Mouse (Mus musculus): ENCODE data around the gene Brat1. TPM values are rescaled to one million over a fixed set of nuclear protein-coding genes. Genes with fewer than 3 reads are reported as not detected.

The Brat1 gene
- total RNA-seq, 2 experiments from 2014 or later, result 19.8 to 21.3 TPM

GRCm38 (mm10) chr5:140752041-140752440 is 47.2 kb downstream of the Brat1 start:
- no peak for DNase-seq (ENCODE audit: extremely low spot score in 1 of 2, low spot score in 2 of 2)
- intact Hi-C loops (cut with DNase I), result no loop called here
- Histone ChIP-seq H3K4me3 (no peak overlapping the region), H3K27ac (no peak overlapping the region)
- TF ChIP-seq CTCF (IDR thresholded peaks at IDR 0.05), result no peak

DNA sequence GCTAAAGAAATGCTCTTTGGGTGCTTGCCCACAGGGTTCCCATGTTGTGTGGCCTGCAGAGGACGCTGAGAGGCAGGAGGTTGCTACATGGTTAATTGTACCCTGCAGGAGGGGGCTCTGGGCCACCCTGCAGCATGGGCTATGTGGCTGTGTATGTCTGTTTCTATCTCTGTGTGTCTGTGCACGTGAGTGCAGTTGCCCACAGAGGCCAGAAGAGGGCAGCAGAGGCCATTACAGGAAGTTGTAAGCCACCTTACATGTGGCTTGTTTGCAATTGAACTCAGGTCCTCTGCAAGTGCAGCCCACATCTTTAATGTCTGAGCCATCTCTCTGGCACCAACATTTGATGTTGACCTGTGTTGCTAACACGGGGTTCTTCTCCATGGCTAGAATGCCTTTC is 47.8 kb downstream of the Brat1 start:
- peak; percentile 44 for TF ChIP-seq CTCF (IDR thresholded peaks at IDR 0.05)
- H3K27ac ChIP-seq, result no peak overlapping the region
- H3K4me3 ChIP-seq, result no peak overlapping the region
- intact Hi-C loops (cut with DNase I), result no loop called here
- DNase-seq (ENCODE audit: extremely low spot score in 1 of 2, low spot score in 2 of 2), result no peak

DNA sequence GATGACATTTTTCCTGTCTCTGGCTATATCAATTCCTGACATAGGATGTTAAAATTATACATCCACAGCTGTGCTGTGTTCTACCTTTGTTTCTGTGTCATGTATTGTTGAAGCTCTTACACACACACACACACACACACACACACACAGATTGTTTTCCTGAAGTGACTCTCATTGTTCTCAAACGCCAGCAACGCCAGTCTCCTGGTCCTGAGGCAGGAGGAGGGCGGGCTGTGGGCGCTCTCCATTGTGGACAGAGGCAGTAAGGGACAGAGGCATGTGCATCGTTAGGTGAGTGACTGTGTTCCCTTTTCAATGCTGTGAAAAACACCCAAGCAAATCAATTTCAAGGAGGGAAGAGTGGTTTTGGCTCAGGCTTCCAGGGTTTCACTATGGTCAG is 48.4 kb downstream of the Brat1 start:
- Histone ChIP-seq H3K4me3 (no peak overlapping the region), H3K27ac (no peak overlapping the region)
- TF ChIP-seq CTCF (IDR thresholded peaks at IDR 0.05), result no peak
- intact Hi-C loops (cut with DNase I), result no loop called here
- DNase-seq (ENCODE audit: extremely low spot score in 1 of 2, low spot score in 2 of 2), result no peak

GRCm38 (mm10) chr5:140758864-140759263 is 54.1 kb downstream of the Brat1 start:
- intact Hi-C loops (cut with DNase I), result no loop called here
- no peak for TF ChIP-seq CTCF (IDR thresholded peaks at IDR 0.05)
- H3K4me3 ChIP-seq, result no peak overlapping the region
- no peak overlapping the region for H3K27ac ChIP-seq
- DNase-seq (ENCODE audit: extremely low spot score in 1 of 2, low spot score in 2 of 2), result no peak

DNA sequence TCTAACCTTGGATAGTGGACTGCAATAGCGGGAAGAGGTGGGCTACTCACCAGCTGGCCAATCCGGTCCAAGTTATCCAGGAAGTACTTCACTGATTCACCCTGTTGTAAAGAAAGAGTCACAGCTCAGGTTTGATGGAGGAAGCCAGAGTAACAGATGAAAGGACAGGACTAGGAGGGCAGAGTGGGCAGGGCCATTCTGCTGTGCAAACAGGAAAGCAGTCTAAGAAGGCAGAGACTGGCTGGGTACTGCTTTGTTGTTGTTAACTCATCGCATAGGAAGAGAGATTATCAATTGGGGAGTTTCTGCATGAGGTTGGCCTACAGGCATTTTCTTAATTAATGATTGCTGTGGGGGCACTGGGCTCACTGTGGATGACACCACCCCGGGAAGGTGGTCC is 57.7 kb downstream of the Brat1 start:
- no peak for DNase-seq (ENCODE audit: extremely low spot score in 1 of 2, low spot score in 2 of 2)
- no peak for TF ChIP-seq CTCF (IDR thresholded peaks at IDR 0.05)
- H3K4me3 ChIP-seq, result no peak overlapping the region
- intact Hi-C loops (cut with DNase I), result no loop called here
- H3K27ac ChIP-seq, result no peak overlapping the region

- intact Hi-C loops (cut with DNase I), result loop anchor here (5.0 kb wide), 1 partner anchor 62 kb away; no protein-coding TSS in a partner anchor
- no peak overlapping the region for H3K4me3 ChIP-seq
- no peak for DNase-seq (ENCODE audit: extremely low spot score in 1 of 2, low spot score in 2 of 2)
- H3K27ac ChIP-seq, result peak overlapping the region; percentile 37
- TF ChIP-seq CTCF (IDR thresholded peaks at IDR 0.05), result no peak
Measured at GRCm38 (mm10) chr5:140764921-140765613, 60.3 kb downstream of the Brat1 start.

DNA sequence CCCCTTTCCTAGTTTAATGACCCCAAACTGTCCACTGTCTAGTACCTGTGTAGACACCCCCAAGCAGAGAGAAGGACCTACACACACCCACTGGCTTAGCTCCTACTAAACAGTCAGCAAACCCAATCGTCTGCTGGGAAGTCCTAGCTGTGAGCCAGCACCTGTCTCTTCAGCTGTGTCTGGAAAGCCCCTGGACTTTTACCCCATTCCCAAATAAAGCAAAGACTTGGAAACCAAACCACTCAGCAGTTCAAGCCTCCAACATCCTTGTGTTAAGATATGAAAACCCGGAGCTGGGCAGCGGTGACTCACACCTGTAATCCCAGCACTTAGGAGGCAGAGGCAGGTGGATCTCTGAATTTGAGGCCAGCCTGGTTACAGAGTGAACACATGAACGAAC is 61.8 kb downstream of the Brat1 start:
- TF ChIP-seq CTCF (IDR thresholded peaks at IDR 0.05), result no peak
- H3K27ac ChIP-seq, result peak overlapping the region; percentile 41
- DNase-seq (ENCODE audit: extremely low spot score in 1 of 2, low spot score in 2 of 2), result no peak
- no peak overlapping the region for H3K4me3 ChIP-seq
- intact Hi-C loops (cut with DNase I), result loop anchor here (5.0 kb wide), 1 partner anchor 61 kb away; no protein-coding TSS in a partner anchor

DNA sequence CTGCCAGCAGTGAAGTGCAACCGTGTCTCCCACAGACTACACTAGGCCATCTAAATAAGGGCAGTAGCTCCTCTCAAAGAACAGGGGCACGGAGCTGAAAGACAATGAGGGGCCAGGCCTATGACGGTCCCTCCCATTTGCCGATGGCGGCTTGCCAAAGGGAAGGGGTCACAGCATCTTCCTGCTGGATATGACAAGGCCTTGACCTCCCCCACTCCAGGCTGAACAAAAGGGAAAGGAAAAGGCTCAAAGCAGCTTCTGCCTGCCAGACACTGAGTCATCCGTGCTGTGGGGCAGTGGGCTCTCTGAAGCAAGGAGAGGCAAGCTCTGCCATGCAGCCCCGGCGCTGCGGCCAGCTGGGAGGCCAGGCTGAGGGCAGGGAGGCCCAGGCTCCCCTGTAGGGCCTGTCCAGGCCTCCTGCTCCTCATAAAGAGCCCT is 62.9 kb downstream of the Brat1 start:
- no peak overlapping the region for H3K4me3 ChIP-seq
- intact Hi-C loops (cut with DNase I), result loop anchor here (5.0 kb wide), 1 partner anchor 60 kb away; no protein-coding TSS in a partner anchor
- peak overlapping the region; percentile 74 for H3K27ac ChIP-seq
- peak; percentile 42 to 65 for DNase-seq (ENCODE audit: extremely low spot score in 1 of 2, low spot score in 2 of 2)
- TF ChIP-seq CTCF (IDR thresholded peaks at IDR 0.05), result no peak

DNA sequence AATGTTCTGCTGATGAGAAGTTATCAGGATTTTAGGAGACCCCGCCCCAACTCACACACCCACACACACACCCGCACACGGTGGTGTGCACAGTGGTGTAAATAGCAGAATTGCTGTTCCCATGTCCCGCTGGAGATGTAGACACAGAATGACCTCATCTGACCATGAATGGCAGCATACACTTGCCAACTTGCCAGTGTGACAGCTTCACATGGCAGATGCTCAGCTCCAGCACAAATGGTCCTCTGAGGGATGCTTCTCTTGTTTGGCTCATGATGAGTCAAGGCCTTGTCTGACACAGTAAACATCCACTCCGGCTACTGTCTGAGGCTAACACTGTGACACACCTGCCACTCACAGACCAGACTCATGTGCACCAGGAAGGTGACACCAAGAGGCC is 63.5 kb downstream of the Brat1 start:
- TF ChIP-seq CTCF (IDR thresholded peaks at IDR 0.05), result no peak
- DNase-seq (ENCODE audit: extremely low spot score in 1 of 2, low spot score in 2 of 2), result peak in 1 of 2 experiments; percentile 38
- intact Hi-C loops (cut with DNase I), result loop anchor here (5.0 kb wide), 1 partner anchor 59 kb away; no protein-coding TSS in a partner anchor
- Histone ChIP-seq H3K27ac (peak overlapping the region; percentile 74), H3K4me3 (no peak overlapping the region)

Other genes starting within 250 kb of the Brat1 start
- 10 to 100 TPM; 16.2 to 17.5 TPM for gene Chst12, start 199.5 kb upstream of the Brat1 start, total RNA-seq (2021)
- gene Grifin, start 139.9 kb upstream of the Brat1 start, total RNA-seq (2021), result not detected
- 10 to 100 TPM; 25.9 to 26.2 TPM for gene Lfng, start 97.7 kb upstream of the Brat1 start, total RNA-seq (2021)
- gene Ttyh3, start 56.0 kb upstream of the Brat1 start, total RNA-seq (2021), result 100 to 1,000 TPM; 244 to 247 TPM
- gene Iqce, start 2.6 kb upstream of the Brat1 start, total RNA-seq (2021), result 10 to 100 TPM; 56.2 to 65.9 TPM
- 10 to 100 TPM; 16.2 to 20.2 TPM for gene Amz1, start 19.1 kb downstream of the Brat1 start, total RNA-seq (2021)
- gene Gna12, start 125.4 kb downstream of the Brat1 start, total RNA-seq (2021), result 10 to 100 TPM; 62.2 to 67.6 TPM

Measured in left cerebral cortex, adult 2 months (tissue).